Mouse (Mus musculus) liver, adult 2 months (tissue): Measurements from ENCODE around the gene Tbx20. TPM values are rescaled to one million over a fixed set of nuclear protein-coding genes. Genes with fewer than 3 reads are reported as not detected.

Experiments used
- DNase-seq: peaks from one replicate; pipeline ENCODE4 v3.0.0-alpha.2; 2011; ENCODE audit warnings: low read depth, low spot score; ENCODE audit errors: extremely low read depth
- H3K27ac ChIP-seq: fragments of 200-500 bp; replicated peaks from 2 replicates; pipeline ENCODE4 v1.5.1; 2012; ENCODE audit warnings: low read depth, mild to moderate bottlenecking, control low read depth, inconsistent platforms, low read length; ENCODE audit not compliant: insufficient read depth
- H3K27me3 ChIP-seq: fragments of 200-500 bp; 2 replicates; pipeline ENCODE4 v1.6.1; 2012; ENCODE audit warnings: mild to moderate bottlenecking, moderate library complexity, low read length, inconsistent platforms; ENCODE audit not compliant: control insufficient read depth, insufficient read depth
- H3K36me3 ChIP-seq: fragments of 200-500 bp; 2 replicates; pipeline ENCODE4 v1.6.1; 2012; ENCODE audit warnings: low read length, inconsistent platforms; ENCODE audit not compliant: control insufficient read depth, insufficient read depth
- H3K4me1 ChIP-seq: fragments of 200-500 bp; 2 replicates; pipeline ENCODE4 v1.6.1; 2011; ENCODE audit warnings: low read length; ENCODE audit not compliant: control insufficient read depth, insufficient read depth
- H3K4me3 ChIP-seq: fragments of 200-500 bp; 2 replicates; pipeline ENCODE4 v1.5.1; 2011; ENCODE audit warnings: low read depth, mild to moderate bottlenecking, control low read depth, low read length, moderate library complexity; ENCODE audit not compliant: insufficient read depth
- H3K79me2 ChIP-seq: fragments of 200-500 bp; 2 replicates; pipeline ENCODE4 v1.6.1; 2012; ENCODE audit warnings: inconsistent platforms, mild to moderate bottlenecking, low read length, moderate library complexity; ENCODE audit not compliant: control insufficient read depth, insufficient read depth
- H3K9ac ChIP-seq: fragments of 200-500 bp; 2 replicates; pipeline ENCODE4 v1.6.1; 2012; ENCODE audit warnings: low read depth, mild to moderate bottlenecking, control low read depth, inconsistent platforms, low read length
- CTCF ChIP-seq: fragments of 200-500 bp; IDR thresholded peaks from 2 replicates; pipeline ENCODE4 v1.5.1; 2011; ENCODE audit warnings: low read depth, low read length, control low read depth
- POLR2A ChIP-seq: fragments of 200-500 bp; IDR thresholded peaks from 2 replicates; pipeline ENCODE4 v1.6.1; 2011; ENCODE audit warnings: low read length, control low read depth; ENCODE audit not compliant: insufficient read depth; ENCODE audit errors: extremely low read depth
- WGBS: fragments of 180-500 bp; shearing (Covaris S2); methylation state at CpG from one replicate; pipeline ENCODE4 v1.1.7; 2018; 5-methylcytosine and 5-hydroxymethylcytosine counted together
- polyA plus RNA-seq: library from polyadenylated mRNA; depleted of rRNA; stranded (reverse); fragments of >200 nt; gene quantifications from 2 replicates; pipeline ENCODE4 v1.2.3, GENCODE M21; 2012; rRNA removed
- total RNA-seq: library from RNA; depleted of rRNA; stranded (reverse); fragments of >200 nt; gene quantifications from 2 replicates; pipeline ENCODE4 v1.2.3, GENCODE M21; 2014; rRNA removed

Tbx20 gene
- total and polyA plus RNA-seq, 2 experiments: 0.67 to 2.2 TPM

- 2% methylated on average over 45 of the region's 45 CpGs for WGBS
- H3K4me3 ChIP-seq: no peak within 1 kb of the TSS
- no peak for DNase-seq
- H3K27ac ChIP-seq: no peak within 1 kb of the TSS
- no peak for TF ChIP-seq CTCF
- TF ChIP-seq POLR2A: no peak
- H3K9ac ChIP-seq: no peak within 1 kb of the TSS
- H3K4me1 ChIP-seq: no peaks in the 10 kb centered on the region
- H3K79me2 ChIP-seq: no peaks in the 10 kb centered on the region
- peaks cover 10% of the 10 kb centered on the region for H3K27me3 ChIP-seq
- no peaks in the 10 kb centered on the region for H3K36me3 ChIP-seq
Measured at GRCm38 (mm10) chr9:24695700-24696404, 78.3 kb downstream of the Tbx20 start, which contains the start of gene Dpy19l2. TSS of gene Dpy19l2 (minus strand) at chr9:24696293.

Other genes with a start within 250 kb of the Tbx20 start
- not detected in 2 replicates for gene Cypt4, start 149.1 kb downstream of the Tbx20 start, total RNA-seq
- not detected in 2 replicates for gene Cypt4, start 149.1 kb downstream of the Tbx20 start, polyA plus RNA-seq
- gene Dpy19l2, start 78.0 kb downstream of the Tbx20 start, total RNA-seq: not detected in 2 replicates
- not detected in 2 replicates for gene Dpy19l2, start 78.0 kb downstream of the Tbx20 start, polyA plus RNA-seq